ENCODE assay signal across 8 mouse cellular contexts in the genomic region with DNA sequence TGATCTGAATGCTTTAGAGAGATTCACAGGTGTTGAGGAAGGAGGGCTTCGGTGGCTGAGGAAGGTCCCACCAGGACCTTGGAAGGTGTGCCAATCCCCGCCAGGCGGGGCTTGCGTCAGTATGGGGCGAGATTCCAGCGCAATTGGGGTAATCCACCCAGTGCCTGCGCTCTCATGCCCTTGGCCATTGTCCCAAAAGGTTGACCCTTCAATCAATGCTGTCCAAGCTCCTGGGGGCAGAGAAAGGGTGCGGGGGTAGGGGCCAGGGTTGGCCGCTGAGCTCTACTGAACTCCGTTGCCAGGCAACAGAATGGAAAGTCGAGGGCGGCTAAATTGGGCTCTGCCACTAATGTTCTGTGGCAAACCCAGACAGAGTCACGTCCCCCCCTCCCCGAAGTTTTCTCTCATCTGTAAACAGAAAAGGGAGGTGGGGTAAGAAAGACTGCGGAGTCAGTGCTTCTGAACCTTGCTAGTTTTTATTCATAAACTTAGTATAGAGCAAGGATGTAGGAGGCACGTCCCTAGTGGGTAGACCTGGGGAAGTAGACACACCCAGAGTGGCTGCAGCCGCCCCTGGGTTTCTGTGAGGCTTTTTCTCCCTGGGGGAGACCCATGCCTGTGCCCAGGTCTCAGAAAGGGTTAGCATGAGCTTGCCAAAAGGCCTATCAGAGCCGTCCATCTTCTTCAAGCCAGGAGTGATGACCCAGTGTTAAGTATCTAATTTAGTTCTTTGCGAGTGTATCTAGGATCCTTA. TPM values are rescaled to one million over a fixed set of nuclear protein-coding genes. Genes with fewer than 3 reads are reported as not detected.
A peak's percentile ranks its signal among the peaks of the same experiment; 100 is the strongest.
DNase-seq lines count a peak whose midpoint lies in the region; ATAC-seq and TF ChIP-seq lines count a peak whose summit lies in the region.

No protein-coding gene starts in this region.

- H3K27me3 ChIP-seq in lung, postnatal 0 days (replicated peaks; ENCODE audit: insufficient read depth, low read length): peaks cover 29% of the 10 kb centered on the region
- peaks cover 70% of the 10 kb centered on the region for H3K27me3 ChIP-seq in forebrain, embryonic 12.5 days
- H3K27me3 ChIP-seq in intestine, embryonic 15.5 days (replicated peaks): peaks cover 37% of the 10 kb centered on the region
- peaks cover 47% of the 10 kb centered on the region for H3K27me3 ChIP-seq in liver, postnatal 0 days (ENCODE audit: insufficient read depth, low read length)

- H3K4me1 ChIP-seq in lung, postnatal 0 days (ENCODE audit: insufficient read depth, low read depth, low read length): peaks cover 7% of the 10 kb centered on the region; the same call in 1 of the 2 replicates
- peaks cover 28% of the 10 kb centered on the region for H3K4me1 ChIP-seq in forebrain, embryonic 12.5 days
- peaks cover 29% of the 10 kb centered on the region for H3K4me1 ChIP-seq in intestine, embryonic 15.5 days (replicated peaks)
- H3K4me1 ChIP-seq in liver, postnatal 0 days (ENCODE audit: insufficient read depth): peaks cover 18% of the 10 kb centered on the region

- no peak for TF ChIP-seq EP300 in lung, postnatal 0 days (IDR thresholded peaks at IDR 0.05)
- no peak for TF ChIP-seq EP300 in liver, postnatal 0 days (IDR thresholded peaks at IDR 0.05; ENCODE audit: low read depth)

- peak overlapping the region; percentile 70 for H3K4me2 ChIP-seq in lung, postnatal 0 days (replicated peaks; ENCODE audit: low read depth, low read length)
- peak overlapping the region; percentile 70 for H3K4me2 ChIP-seq in forebrain, embryonic 12.5 days
- H3K4me2 ChIP-seq in intestine, embryonic 15.5 days (replicated peaks): peak overlapping the region; percentile 94
- H3K4me2 ChIP-seq in liver, postnatal 0 days (ENCODE audit: low read depth, low read length): peak overlapping the region; percentile 68

- no peak overlapping the region for H3K27ac ChIP-seq in lung, postnatal 0 days (ENCODE audit: low read length)
- H3K27ac ChIP-seq in forebrain, embryonic 12.5 days: no peak overlapping the region
- H3K27ac ChIP-seq in intestine, embryonic 15.5 days: no peak overlapping the region
- H3K27ac ChIP-seq in liver, postnatal 0 days (ENCODE audit: low read depth): no peak overlapping the region

- H3K9me3 ChIP-seq in lung, postnatal 0 days (ENCODE audit: low read length): no peaks in the 10 kb centered on the region
- no peaks in the 10 kb centered on the region for H3K9me3 ChIP-seq in forebrain, embryonic 12.5 days
- no peaks in the 10 kb centered on the region for H3K9me3 ChIP-seq in intestine, embryonic 15.5 days
- no peaks in the 10 kb centered on the region for H3K9me3 ChIP-seq in liver, postnatal 0 days (ENCODE audit: low read length)

- TF ChIP-seq CTCF in lung, postnatal 0 days (IDR thresholded peaks at IDR 0.05): no peak
- TF ChIP-seq CTCF in liver, postnatal 0 days (IDR thresholded peaks at IDR 0.05; ENCODE audit: low read depth): no peak

- no peak for DNase-seq in lung, postnatal 0 days (ENCODE audit: low spot score)
- no peak for DNase-seq in lung, adult 18-20 months
- DNase-seq in liver, postnatal 0 days: no peak
- DNase-seq in spleen, adult 12 weeks (ENCODE audit: low spot score): no peak

- WGBS in lung, postnatal 0 days: 20% methylated on average over 19 of the region's 19 CpGs
- 5% methylated on average over 19 of the region's 19 CpGs for WGBS in forebrain, embryonic 12.5 days
- WGBS in intestine, embryonic 15.5 days: 14% methylated on average over 19 of the region's 19 CpGs
- WGBS in liver, postnatal 0 days (ENCODE audit: insufficient replicate concordance): 16% methylated on average over 19 of the region's 19 CpGs

- no peak for ATAC-seq in lung, postnatal 0 days
- ATAC-seq in forebrain, embryonic 12.5 days (ENCODE audit: low FRiP score): no peak
- no peak for ATAC-seq in intestine, embryonic 15.5 days
- no peak for ATAC-seq in liver, postnatal 0 days
- no peak for ATAC-seq in inflammation-experienced regulatory T-cells, adult 6 months
- ATAC-seq in monocyte, adult 5-6 weeks (replicated peaks; ENCODE audit: insufficient number of reproducible peaks, low FRiP score, low TSS enrichment, poor library complexity, severe bottlenecking): no peak

- no peaks in the 10 kb centered on the region for H3K36me3 ChIP-seq in lung, postnatal 0 days (ENCODE audit: insufficient read depth, low read length)
- no peaks in the 10 kb centered on the region for H3K36me3 ChIP-seq in forebrain, embryonic 12.5 days (replicated peaks)
- no peaks in the 10 kb centered on the region for H3K36me3 ChIP-seq in intestine, embryonic 15.5 days
- no peaks in the 10 kb centered on the region for H3K36me3 ChIP-seq in liver, postnatal 0 days (replicated peaks; ENCODE audit: insufficient read depth, low read length)

- H3K4me3 ChIP-seq in lung, postnatal 0 days (ENCODE audit: low read depth, low read length): peak overlapping the region; percentile 49
- peak overlapping the region; percentile 46 for H3K4me3 ChIP-seq in forebrain, embryonic 12.5 days (replicated peaks)
- H3K4me3 ChIP-seq in intestine, embryonic 15.5 days (replicated peaks): peak overlapping the region; percentile 45
- H3K4me3 ChIP-seq in liver, postnatal 0 days (ENCODE audit: low read depth, low read length): peak overlapping the region; percentile 42

- H3K9ac ChIP-seq in lung, postnatal 0 days (replicated peaks; ENCODE audit: low read depth): peak overlapping the region; percentile 39; the same call in 1 of the 2 replicates
- H3K9ac ChIP-seq in forebrain, embryonic 12.5 days: no peak overlapping the region
- H3K9ac ChIP-seq in intestine, embryonic 15.5 days: no peak overlapping the region
- no peak overlapping the region for H3K9ac ChIP-seq in liver, postnatal 0 days (replicated peaks)

RNA-seq across cellular contexts. Expression of gene Bmp6, which starts 2.3 kb away (rescaled TPM):
- 3.0 and 3.8 TPM in 2 replicates for polyA plus RNA-seq in lung, postnatal 0 days (2015; fragmentation: Nextera tagmentation; extraction: Ambion mirVana)
- polyA plus RNA-seq in forebrain, embryonic 12.5 days (2016; fragmentation: Nextera tagmentation; extraction: Ambion mirVana): 1.2 and 1.7 TPM in 2 replicates
- polyA plus RNA-seq in intestine, embryonic 15.5 days (2015; fragmentation: Nextera tagmentation; extraction: Ambion mirVana): 1.5 and 1.6 TPM in 2 replicates
- polyA plus RNA-seq in liver, postnatal 0 days (2015; fragmentation: Nextera tagmentation; extraction: Ambion mirVana): 0.31 and 0.33 TPM in 2 replicates
- polyA plus RNA-seq in inflammation-experienced regulatory T-cells, adult 6 months (2017; shearing (Covaris generic)): not detected
- total RNA-seq in monocyte, adult 5-6 weeks (2017): not detected in 3 replicates
